Mouse (Mus musculus): ENCODE results near the gene H2al1d.

GRCm38 (mm10) chrX:11264918-11265317 lies 43.7 kb upstream of the H2al1d start:
- TF ChIP-seq CTCF (conservative IDR thresholded peaks at IDR 0.05; ENCODE audit: low read length): no peak
- no peak for TF ChIP-seq NANOG (IDR thresholded peaks at IDR 0.05; ENCODE audit: borderline replicate concordance, low read length)
- TF ChIP-seq POU5F1 (IDR thresholded peaks at IDR 0.05; ENCODE audit: borderline replicate concordance, low read length): no peak
